8 mouse cellular contexts compared by ENCODE assay signal in genomic region chr13:52929209-52930171, GRCm38 (mm10). TPM values are rescaled to one million over a fixed set of nuclear protein-coding genes. Genes with fewer than 3 reads are reported as not detected.
A peak's percentile ranks its signal among the peaks of the same experiment; 100 is the strongest.
DNase-seq lines count a peak whose midpoint lies in the region; ATAC-seq and TF ChIP-seq lines count a peak whose summit lies in the region.

Auh (minus strand) TSS chr13:52929681.

- ATAC-seq in erythroblast, adult 5-6 weeks (replicated peaks; ENCODE audit: low FRiP score, poor library complexity, severe bottlenecking), result peak; percentile 93
- peak; percentile 96 for ATAC-seq in heart, embryonic 11.5 days (replicated peaks; ENCODE audit: insufficient number of reproducible peaks, low FRiP score, low TSS enrichment)
- ATAC-seq in kidney, embryonic 16.5 days (ENCODE audit: low FRiP score, low TSS enrichment), result peak; percentile 96
- peak; percentile 96 for ATAC-seq in liver, embryonic 13.5 days (ENCODE audit: low read depth)
- peak; percentile 97 for ATAC-seq in stomach, embryonic 16.5 days (ENCODE audit: insufficient read depth, low FRiP score)

- peak within 1 kb of the TSS; percentile 76 for H3ac ChIP-seq in C2C12 (ENCODE audit: control insufficient read depth, insufficient read length, low read depth)

- under 1% methylated on average over 63 of the region's 63 CpGs for WGBS in heart, embryonic 11.5 days (ENCODE audit: insufficient replicate concordance)
- under 1% methylated on average over 62 of the region's 63 CpGs for WGBS in kidney, embryonic 16.5 days
- WGBS in liver, embryonic 13.5 days (ENCODE audit: insufficient replicate concordance), result under 1% methylated on average over 63 of the region's 63 CpGs
- WGBS in stomach, embryonic 16.5 days, result under 1% methylated on average over 63 of the region's 63 CpGs

- peak within 1 kb of the TSS; percentile 50 for H3K4me3 ChIP-seq in C2C12 (ENCODE audit: insufficient read depth, poor library complexity, severe bottlenecking)
- H3K4me3 ChIP-seq in heart, embryonic 11.5 days (ENCODE audit: low read depth, low read length), result peak within 1 kb of the TSS; percentile 77
- H3K4me3 ChIP-seq in kidney, embryonic 16.5 days (ENCODE audit: low read length), result peak within 1 kb of the TSS; percentile 85
- peak within 1 kb of the TSS; percentile 92 for H3K4me3 ChIP-seq in liver, embryonic 13.5 days (replicated peaks)
- peak within 1 kb of the TSS; percentile 90 for H3K4me3 ChIP-seq in stomach, embryonic 16.5 days (replicated peaks; ENCODE audit: low read length)

- no peaks in the 10 kb centered on the region for H3K9me3 ChIP-seq in heart, embryonic 11.5 days (replicated peaks; ENCODE audit: control insufficient read depth, low read length)
- H3K9me3 ChIP-seq in kidney, embryonic 16.5 days (ENCODE audit: low read length), result peaks cover 6% of the 10 kb centered on the region; the same call in 1 of the 2 replicates
- H3K9me3 ChIP-seq in liver, embryonic 13.5 days (replicated peaks), result no peaks in the 10 kb centered on the region
- no peaks in the 10 kb centered on the region for H3K9me3 ChIP-seq in stomach, embryonic 16.5 days (replicated peaks; ENCODE audit: control insufficient read depth, low read length)

- no peaks in the 10 kb centered on the region for H3K36me3 ChIP-seq in C2C12 (ENCODE audit: control insufficient read depth, insufficient read depth)
- no peaks in the 10 kb centered on the region for H3K36me3 ChIP-seq in heart, embryonic 11.5 days (ENCODE audit: control insufficient read depth, insufficient read depth, low read length)
- no peaks in the 10 kb centered on the region for H3K36me3 ChIP-seq in kidney, embryonic 16.5 days (ENCODE audit: insufficient read depth, low read length)
- no peaks in the 10 kb centered on the region for H3K36me3 ChIP-seq in liver, embryonic 13.5 days
- H3K36me3 ChIP-seq in stomach, embryonic 16.5 days (ENCODE audit: control insufficient read depth, insufficient read depth, low read length), result no peaks in the 10 kb centered on the region

- peak within 1 kb of the TSS; percentile 75; the same call in 1 of the 2 replicates for H3K27ac ChIP-seq in heart, embryonic 11.5 days (ENCODE audit: low read depth, low read length)
- H3K27ac ChIP-seq in kidney, embryonic 16.5 days (ENCODE audit: low read length), result peak within 1 kb of the TSS; percentile 83
- peak within 1 kb of the TSS; percentile 78 for H3K27ac ChIP-seq in liver, embryonic 13.5 days
- peak within 1 kb of the TSS; percentile 75 for H3K27ac ChIP-seq in stomach, embryonic 16.5 days (ENCODE audit: low read length)

- TF ChIP-seq CTCF in C2C12 (IDR thresholded peaks at IDR 0.05; ENCODE audit: control insufficient read depth, insufficient read depth, insufficient read length), result no peak

- peak within 1 kb of the TSS; percentile 78 for H3K9ac ChIP-seq in heart, embryonic 11.5 days (ENCODE audit: low read depth, low read length)
- peak within 1 kb of the TSS; percentile 90 for H3K9ac ChIP-seq in kidney, embryonic 16.5 days (replicated peaks; ENCODE audit: low read length)
- peak within 1 kb of the TSS; percentile 89 for H3K9ac ChIP-seq in liver, embryonic 13.5 days
- H3K9ac ChIP-seq in stomach, embryonic 16.5 days (ENCODE audit: low read length), result peak within 1 kb of the TSS; percentile 93

- peak; percentile 94 for DNase-seq in brain, adult 2 months (ENCODE audit: low read depth, low spot score)
- peak; percentile 73 for DNase-seq in liver, embryonic 13.5 days
- peak; percentile 93 for DNase-seq in neural tube, embryonic 10.5 days (ENCODE audit: extremely low spot score, low spot score)

- peak within 1 kb of the TSS; percentile 76 for H3K4me2 ChIP-seq in heart, embryonic 11.5 days
- peak within 1 kb of the TSS; percentile 61 for H3K4me2 ChIP-seq in kidney, embryonic 16.5 days (replicated peaks; ENCODE audit: low read depth, low read length)
- H3K4me2 ChIP-seq in liver, embryonic 13.5 days, result peak within 1 kb of the TSS; percentile 80
- H3K4me2 ChIP-seq in stomach, embryonic 16.5 days (ENCODE audit: low read depth, low read length), result peak within 1 kb of the TSS; percentile 68

- no peaks in the 10 kb centered on the region for H3K27me3 ChIP-seq in C2C12 (ENCODE audit: control insufficient read depth, insufficient read depth, insufficient read length)
- no peaks in the 10 kb centered on the region for H3K27me3 ChIP-seq in heart, embryonic 11.5 days (ENCODE audit: control insufficient read depth, insufficient read depth, low read length)
- H3K27me3 ChIP-seq in kidney, embryonic 16.5 days (ENCODE audit: insufficient read depth, low read length), result no peaks in the 10 kb centered on the region
- 0 out of 2 replicates have a peak, but pooled peaks cover 5% of the 10 kb centered on the region for H3K27me3 ChIP-seq in liver, embryonic 13.5 days
- no peaks in the 10 kb centered on the region for H3K27me3 ChIP-seq in stomach, embryonic 16.5 days (ENCODE audit: control insufficient read depth, insufficient read depth, low read length)

- peaks cover 15% of the 10 kb centered on the region for H3K4me1 ChIP-seq in heart, embryonic 11.5 days (ENCODE audit: control insufficient read depth, insufficient read depth, low read length)
- peaks cover 26% of the 10 kb centered on the region for H3K4me1 ChIP-seq in kidney, embryonic 16.5 days (ENCODE audit: insufficient read depth, low read length)
- H3K4me1 ChIP-seq in liver, embryonic 13.5 days (replicated peaks), result peaks cover 26% of the 10 kb centered on the region
- H3K4me1 ChIP-seq in stomach, embryonic 16.5 days (ENCODE audit: control insufficient read depth, insufficient read depth, low read length), result peaks cover 16% of the 10 kb centered on the region

- H3K79me3 ChIP-seq in C2C12 (ENCODE audit: low read depth), result peaks cover 2% of the 10 kb centered on the region

- no peaks in the 10 kb centered on the region for H3K79me2 ChIP-seq in C2C12 (ENCODE audit: control insufficient read depth, insufficient read depth)

TF ChIP-seq in C2C12, 6 proteins besides CTCF, POLR2A, EP300 and RAD21:
- TF ChIP-seq FOSL1 (IDR thresholded peaks at IDR 0.05; ENCODE audit: insufficient read depth, low read length, poor library complexity, severe bottlenecking) (no peak), USF1 (IDR thresholded peaks at IDR 0.05; ENCODE audit: low read depth) (no peak), CEBPB (IDR thresholded peaks at IDR 0.05; ENCODE audit: low read depth) (no peak), MYOD1 (IDR thresholded peaks at IDR 0.05; ENCODE audit: control insufficient read depth, insufficient read length, low read depth) (no peak), MYOG (IDR thresholded peaks at IDR 0.05; ENCODE audit: control insufficient read depth, extremely low read depth, insufficient read length) (no peak), MAX (IDR thresholded peaks at IDR 0.05) (no peak)

RNA-seq across cellular contexts. Expression of gene Auh, which starts in this region (rescaled TPM):
- polyA plus RNA-seq in C2C12 (2012; fragmentation: generic; extraction: Trizol), result 14.0 TPM
- total RNA-seq in erythroblast, adult 5-6 weeks (2015; ENCODE audit: low replicate concordance), result 68.2 and 74.8 TPM in 2 replicates
- total RNA-seq in erythroblast, adult 5-6 weeks (2017; ENCODE audit: low replicate concordance), result 107 and 120 TPM in 2 replicates
- polyA plus RNA-seq in heart, embryonic 11.5 days (2014; fragmentation: Nextera tagmentation; extraction: Ambion mirVana), result 47.7 and 54.7 TPM in 2 replicates
- 64.1 and 68.0 TPM in 2 replicates for polyA plus RNA-seq in kidney, embryonic 16.5 days (2015; fragmentation: Nextera tagmentation; extraction: Ambion mirVana)
- polyA plus RNA-seq in liver, embryonic 13.5 days (2015; fragmentation: Nextera tagmentation; extraction: Ambion mirVana), result 28.9 and 34.7 TPM in 2 replicates
- 43.8 and 46.9 TPM in 2 replicates for polyA plus RNA-seq in stomach, embryonic 16.5 days (2015; fragmentation: Nextera tagmentation; extraction: Ambion mirVana)

Comparison
In these comparisons a context has a peak if more than half of its experiments do, and no peak if none do; other contexts are left out.
1. Peak in every context shown above with its lines: DNase-seq, ATAC-seq, H3K4me3 ChIP-seq and H3K27ac ChIP-seq.